Mouse (Mus musculus) embryonic fibroblast, embryonic 13.5 days (primary cell): ENCODE results near the gene Plcl2. TPM values are rescaled to one million over a fixed set of nuclear protein-coding genes. Genes with fewer than 3 reads are reported as not detected.
"Not testable (repeated sequence)": the region's sequence is repeated elsewhere in the genome, so short reads cannot be mapped to it uniquely, and the experiment has no call there.

Experiments
- H3K27ac ChIP-seq: 2 replicates; pipeline ENCODE4 v1.5.1; 2012; ENCODE audit warnings: low read length, control low read depth, inconsistent platforms; ENCODE audit not compliant: insufficient read depth
- H3K4me1 ChIP-seq: 2 replicates; pipeline ENCODE4 v1.6.1; 2011; ENCODE audit warnings: low read length; ENCODE audit not compliant: control insufficient read depth, insufficient read depth
- H3K4me3 ChIP-seq: 2 replicates; pipeline ENCODE4 v1.5.1; 2011; ENCODE audit warnings: mild to moderate bottlenecking, control low read depth, low read length; ENCODE audit not compliant: insufficient read depth
- CTCF ChIP-seq: IDR thresholded peaks from 2 replicates; pipeline ENCODE4 v1.5.1; 2011; ENCODE audit warnings: mild to moderate bottlenecking, control low read depth, low read length, moderate library complexity, borderline replicate concordance; ENCODE audit not compliant: insufficient read depth
- POLR2A ChIP-seq: IDR thresholded peaks from 2 replicates; pipeline ENCODE4 v1.6.1; 2011; ENCODE audit warnings: low read depth, mild to moderate bottlenecking, control low read depth, low read length, moderate library complexity
- polyA plus RNA-seq: library from polyadenylated mRNA; stranded (reverse); fragments of >200 nt; gene quantifications from 2 replicates; pipeline ENCODE4 v1.2.4, GENCODE M21; 2011; ENCODE audit warnings: low read depth; ENCODE audit not compliant: missing spikeins, insufficient read length

Gene Plcl2
- polyA plus RNA-seq, 1 experiment: 3.5 TPM

DNA sequence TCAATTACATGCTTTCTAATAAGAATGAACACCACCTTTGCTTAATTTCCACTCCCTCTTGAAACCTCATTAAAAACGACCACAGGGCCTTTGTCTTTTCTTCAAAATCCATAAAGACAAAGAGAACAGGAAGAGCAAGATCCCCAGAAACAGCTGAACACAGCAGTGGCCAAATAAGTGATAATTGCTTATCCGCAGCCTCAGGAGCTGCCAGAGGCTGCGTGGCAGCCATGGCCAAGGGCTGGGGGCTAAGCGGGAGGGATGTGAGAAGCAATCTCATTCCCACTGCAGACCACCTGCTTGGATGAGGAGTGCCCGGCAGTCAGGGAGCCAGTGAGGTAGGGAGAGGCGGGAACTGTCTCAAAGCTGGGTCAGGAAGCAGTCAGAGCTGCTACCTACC lies 134.8 kb downstream of the Plcl2 start:
- TF ChIP-seq POLR2A (no peak), CTCF (no peak)
- Histone ChIP-seq H3K27ac (no peak overlapping the region), H3K4me3 (no peak overlapping the region), H3K4me1 (no peaks in the 10 kb centered on the region)

GRCm38 (mm10) chr17:50648141-50648540 lies 138.9 kb downstream of the Plcl2 start:
- H3K4me1 ChIP-seq, H3K27ac ChIP-seq, H3K4me3 ChIP-seq: not testable (repeated sequence)

DNA sequence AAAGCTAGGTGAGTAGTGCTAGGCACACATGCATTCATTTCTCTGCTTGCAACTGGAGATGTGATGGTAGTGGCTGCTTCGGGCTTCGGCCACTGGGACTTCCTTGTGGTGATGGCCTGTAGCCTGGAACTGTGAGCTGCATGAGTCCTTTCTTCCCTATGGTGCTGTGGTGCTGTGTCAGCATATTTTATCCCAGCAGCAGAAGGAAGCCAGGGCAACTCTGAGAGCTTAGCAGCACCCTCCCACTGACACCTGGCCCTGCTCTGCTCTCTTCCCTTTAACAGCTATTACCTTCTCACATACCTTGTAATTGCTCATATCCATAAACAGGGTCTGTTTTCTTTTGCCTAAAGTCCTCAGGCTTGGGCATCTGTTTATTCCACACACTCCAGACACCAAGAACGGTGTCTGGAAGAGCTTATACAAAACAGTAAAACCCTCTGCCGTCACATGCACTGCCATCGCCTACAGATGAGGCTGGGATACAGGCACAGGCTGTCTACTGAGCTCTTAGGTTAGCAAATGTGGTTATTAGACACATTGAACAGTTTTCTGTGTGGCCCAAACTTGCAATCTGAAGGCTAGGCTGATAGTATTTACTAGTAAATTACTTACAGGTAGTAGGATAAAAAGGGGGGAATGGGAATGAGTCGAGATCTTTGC lies 139.7 kb downstream of the Plcl2 start:
- no peak overlapping the region for H3K27ac ChIP-seq
- no peaks in the 10 kb centered on the region for H3K4me1 ChIP-seq
- H3K4me3 ChIP-seq: no peak overlapping the region
- TF ChIP-seq POLR2A: no peak
- no peak for TF ChIP-seq CTCF

DNA sequence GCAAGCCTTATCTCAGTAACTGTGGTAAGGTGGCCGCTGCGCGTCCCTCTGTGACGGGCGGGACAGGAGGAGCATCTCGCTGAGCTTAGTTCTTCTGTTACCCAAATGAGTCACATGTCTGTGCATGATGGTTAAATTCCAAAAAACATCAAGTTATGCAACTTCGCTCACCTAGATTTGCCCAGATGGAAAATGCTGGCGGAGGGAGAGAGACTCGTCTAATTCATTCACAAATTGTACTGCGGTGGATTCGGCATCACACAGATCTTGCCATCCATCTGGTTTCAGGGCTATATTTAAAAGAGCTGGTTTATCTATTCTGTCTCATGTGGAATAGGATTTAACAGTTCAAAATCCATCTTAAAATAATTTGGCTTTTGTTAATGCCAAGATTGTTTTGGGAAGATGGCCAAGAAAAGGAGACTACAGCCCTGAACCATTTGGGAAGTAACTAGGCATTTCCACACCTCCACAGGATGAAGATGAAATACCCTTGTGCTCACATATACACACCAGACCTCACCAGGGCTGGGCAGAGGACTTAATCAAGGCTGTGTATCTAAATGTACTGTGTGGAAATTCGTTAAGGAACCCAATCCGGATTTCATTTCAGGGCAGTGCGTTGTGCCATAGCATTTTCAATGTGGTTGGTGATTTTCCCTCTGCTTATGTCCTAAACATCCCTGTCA lies 141.5 kb downstream of the Plcl2 start:
- no peaks in the 10 kb centered on the region for H3K4me1 ChIP-seq
- H3K4me3 ChIP-seq: no peak overlapping the region
- no peak overlapping the region for H3K27ac ChIP-seq
- TF ChIP-seq POLR2A: no peak
- TF ChIP-seq CTCF: no peak

GRCm38 (mm10) chr17:50654741-50655415 lies 145.7 kb downstream of the Plcl2 start:
- TF ChIP-seq CTCF (no peak), POLR2A (no peak)
- Histone ChIP-seq H3K4me1 (no peaks in the 10 kb centered on the region), H3K27ac (no peak overlapping the region), H3K4me3 (no peak overlapping the region)

DNA sequence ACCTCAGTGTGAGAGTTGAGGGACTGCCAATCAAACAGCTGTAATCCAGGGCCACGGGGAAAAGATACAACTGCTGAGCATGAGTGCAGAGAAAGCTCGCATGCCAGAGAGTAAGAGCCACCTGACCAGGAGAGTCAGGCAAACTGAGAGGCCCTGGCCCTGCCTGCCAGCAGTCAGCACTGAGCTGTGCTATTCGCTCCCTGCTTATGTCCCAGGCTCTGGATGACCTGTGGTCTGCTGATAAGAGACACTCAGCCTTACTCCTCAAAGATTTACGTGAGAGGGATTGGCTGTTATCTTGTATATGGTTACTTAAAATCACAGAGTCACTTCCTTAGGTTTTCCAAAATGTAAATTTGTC lies 146.2 kb downstream of the Plcl2 start:
- Histone ChIP-seq H3K4me3 (no peak overlapping the region), H3K27ac (no peak overlapping the region), H3K4me1 (no peaks in the 10 kb centered on the region)
- TF ChIP-seq CTCF (no peak), POLR2A (no peak)

- Histone ChIP-seq H3K4me1 (no peaks in the 10 kb centered on the region), H3K4me3 (no peak overlapping the region), H3K27ac (no peak overlapping the region)
- no peak for TF ChIP-seq CTCF
- TF ChIP-seq POLR2A: no peak
Measured at GRCm38 (mm10) chr17:50657321-50657720, 148.1 kb downstream of the Plcl2 start.

DNA sequence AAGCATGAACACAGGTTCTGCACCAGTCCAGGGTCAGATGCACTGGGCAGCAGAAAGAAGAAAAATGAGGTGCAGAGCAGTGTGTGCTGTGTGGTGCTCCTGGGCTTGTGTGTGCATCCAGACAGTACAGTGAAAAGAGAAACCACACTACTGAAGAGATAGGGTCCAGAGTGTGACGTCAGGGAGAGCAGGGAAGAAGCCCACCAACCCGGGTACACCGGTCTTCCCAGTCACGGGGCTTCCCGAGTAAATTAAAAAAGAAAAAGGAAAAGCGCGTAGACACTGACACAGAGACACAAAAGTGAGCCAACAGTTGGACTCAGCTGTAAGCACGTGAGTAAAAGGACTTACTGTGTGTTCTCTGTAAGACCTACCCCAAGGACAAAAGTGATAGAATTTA lies 149.7 kb downstream of the Plcl2 start:
- H3K27ac ChIP-seq: no peak overlapping the region
- H3K4me1 ChIP-seq: no peaks in the 10 kb centered on the region
- no peak for TF ChIP-seq POLR2A
- no peak for TF ChIP-seq CTCF
- H3K4me3 ChIP-seq: no peak overlapping the region

DNA sequence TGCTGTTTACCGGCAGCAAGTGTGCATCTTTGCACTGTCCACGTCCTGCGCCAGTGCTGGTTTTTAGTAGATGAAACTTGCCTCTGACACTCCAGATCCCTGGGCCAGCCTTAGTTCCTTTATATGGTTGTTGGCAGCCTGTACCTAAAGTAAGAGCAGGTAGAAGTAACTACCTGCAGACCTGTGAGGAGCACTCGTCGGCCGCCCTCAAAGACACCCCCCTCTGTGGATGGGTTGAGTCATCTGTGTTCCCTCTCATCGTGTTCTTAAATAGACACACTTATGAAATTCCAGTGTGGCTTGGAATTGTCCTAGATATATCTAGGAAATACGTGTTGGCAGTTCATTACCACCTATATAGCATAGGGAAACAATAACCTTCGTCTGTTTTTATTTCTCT lies 158.4 kb downstream of the Plcl2 start:
- no peak overlapping the region for H3K27ac ChIP-seq
- H3K4me3 ChIP-seq: no peak overlapping the region
- no peaks in the 10 kb centered on the region for H3K4me1 ChIP-seq
- TF ChIP-seq POLR2A (no peak), CTCF (no peak)

- no peak for TF ChIP-seq CTCF
- no peak for TF ChIP-seq POLR2A
- Histone ChIP-seq H3K4me1 (no peaks in the 10 kb centered on the region), H3K27ac (no peak overlapping the region), H3K4me3 (no peak overlapping the region)
Measured at GRCm38 (mm10) chr17:50668681-50669208, 159.5 kb downstream of the Plcl2 start.

- H3K4me1 ChIP-seq: no peaks in the 10 kb centered on the region
- H3K4me3 ChIP-seq: no peak overlapping the region
- TF ChIP-seq POLR2A (no peak), CTCF (no peak)
- no peak overlapping the region for H3K27ac ChIP-seq
Measured at GRCm38 (mm10) chr17:50671416-50671815, 162.2 kb downstream of the Plcl2 start.
